Mouse (Mus musculus) testis, adult 2 months (tissue): ENCODE measurements around the gene Katnal1.

Experiments used
- CTCF ChIP-seq: fragments of 200-500 bp; IDR thresholded peaks from 2 replicates; pipeline ENCODE4 v1.5.1; 2012; ENCODE audit warnings: low read depth, mild to moderate bottlenecking, inconsistent platforms, low read length, moderate library complexity; ENCODE audit not compliant: control insufficient read depth, insufficient read depth, insufficient replicate concordance
- POLR2A ChIP-seq: fragments of 200-500 bp; IDR thresholded peaks from 2 replicates; pipeline ENCODE4 v1.6.1; 2012; ENCODE audit warnings: low read depth, mild to moderate bottlenecking, inconsistent platforms, low read length, moderate library complexity; ENCODE audit not compliant: control insufficient read depth

DNA sequence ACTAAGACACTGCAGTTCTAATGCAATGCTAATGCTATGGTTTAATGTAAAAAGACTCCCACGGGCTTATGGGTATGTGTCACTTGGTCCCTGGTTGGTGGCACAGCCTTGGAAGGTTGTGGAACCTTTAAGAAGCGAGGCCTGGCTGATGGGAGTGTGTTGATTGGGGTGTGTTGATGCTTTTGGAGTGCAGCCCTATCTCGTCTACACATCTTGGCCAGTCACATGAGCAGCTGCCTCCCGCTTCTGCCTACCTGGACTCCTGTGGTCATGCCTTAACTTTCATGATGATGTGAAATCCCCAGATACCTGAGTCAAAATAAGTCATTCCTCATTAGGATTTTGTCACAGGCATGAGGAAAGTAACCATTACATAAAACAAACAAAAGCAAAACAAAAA lies 22.8 kb downstream of the Katnal1 start:
- TF ChIP-seq POLR2A (no peak), CTCF (no peak)
